Mouse (Mus musculus) brain, embryonic 14.5 days (tissue): ENCODE data around the gene Thrb.

Experiments
- CTCF ChIP-seq: fragments of 200-500 bp; IDR thresholded peaks from 2 replicates; pipeline ENCODE4 v1.5.1; 2012; ENCODE audit warnings: inconsistent platforms, mild to moderate bottlenecking, moderate library complexity, borderline replicate concordance; ENCODE audit not compliant: insufficient read depth, insufficient read length; ENCODE audit errors: extremely low read depth
- POLR2A ChIP-seq: fragments of 200-500 bp; IDR thresholded peaks from 2 replicates; pipeline ENCODE4 v1.6.1; 2012; ENCODE audit warnings: mild to moderate bottlenecking, inconsistent platforms, borderline replicate concordance; ENCODE audit not compliant: poor library complexity, insufficient read depth, insufficient read length, severe bottlenecking; ENCODE audit errors: extremely low read depth

DNA sequence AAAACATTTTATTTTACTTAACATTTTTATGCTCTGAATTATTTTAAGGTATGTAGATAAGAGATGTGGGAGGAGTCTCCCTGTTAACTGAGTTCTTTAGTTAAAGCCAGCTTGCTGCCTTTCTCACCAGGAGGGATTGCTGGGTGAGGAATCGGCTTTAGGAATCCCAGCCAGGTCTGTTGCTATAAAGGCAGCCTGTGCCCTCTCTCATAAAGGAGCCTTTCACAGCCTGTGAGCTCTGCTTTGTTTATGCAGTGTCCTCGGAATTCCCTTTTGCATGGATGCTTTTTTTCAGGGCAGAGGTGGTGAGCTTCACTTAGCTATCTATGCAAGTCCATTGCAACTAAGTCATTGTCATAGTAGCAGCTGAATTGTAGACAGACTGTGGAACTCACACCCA is 71.0 kb downstream of the Thrb start:
- TF ChIP-seq CTCF: no peak
- no peak for TF ChIP-seq POLR2A
